Mouse (Mus musculus) kidney, adult 18-20 months (tissue): ENCODE results near the gene Ifit3b.
"Not testable (repeated sequence)": the region's sequence is repeated elsewhere in the genome, so short reads cannot be mapped to it uniquely, and the experiment has no call there.

ENCODE experiments used
- DNase-seq: peaks from one replicate; pipeline ENCODE4 v3.0.0; 2021

Ifit3b gene

GRCm38 (mm10) chr19:34612243-34613001 is 4.7 kb downstream of the Ifit3b start:
- DNase-seq = not testable (repeated sequence)

DNA sequence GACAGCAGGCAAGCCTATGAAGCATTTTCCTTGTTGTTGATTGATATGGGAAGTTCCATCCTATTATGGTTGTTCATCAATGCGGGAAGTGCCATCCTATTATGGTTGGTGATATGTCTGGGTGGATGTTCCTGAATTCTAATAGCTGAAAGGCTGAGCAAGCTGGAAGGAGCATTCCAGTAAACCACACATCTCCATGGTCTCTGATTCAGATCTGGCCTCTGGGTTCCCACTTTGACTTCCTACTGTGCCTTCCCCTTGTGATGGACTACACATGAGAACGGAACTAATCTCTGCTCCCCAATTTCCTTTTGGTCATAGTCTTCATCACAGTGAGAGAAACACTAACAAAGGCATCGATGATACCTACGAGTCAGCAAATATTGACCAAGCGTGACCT is 13.1 kb downstream of the Ifit3b start:
- no peak for DNase-seq

- no peak for DNase-seq
Measured at GRCm38 (mm10) chr19:34623781-34624180, 16.0 kb downstream of the Ifit3b start.

- DNase-seq = no peak
Measured at GRCm38 (mm10) chr19:34624663-34625062, 16.9 kb downstream of the Ifit3b start.

DNA sequence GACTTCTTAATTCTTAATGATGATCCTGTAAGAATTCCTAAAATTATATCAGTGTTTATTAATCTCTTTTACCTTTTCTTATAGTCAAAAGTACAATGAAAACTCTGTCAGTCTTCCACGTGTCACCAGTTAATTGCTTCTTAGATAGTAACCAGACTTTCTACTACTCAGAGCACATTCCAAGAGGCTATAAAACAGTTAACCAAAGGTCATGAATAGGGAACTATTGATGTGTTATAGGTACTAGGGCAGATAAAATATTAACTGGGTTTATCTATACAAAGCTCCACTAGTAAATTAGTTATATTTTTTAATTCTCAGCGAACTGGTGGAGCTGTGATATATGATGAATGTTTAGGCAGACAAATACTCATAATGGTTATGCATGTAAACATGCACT is 19.7 kb downstream of the Ifit3b start:
- DNase-seq = no peak

- no peak for DNase-seq
Measured at GRCm38 (mm10) chr19:34631487-34631886, 23.7 kb downstream of the Ifit3b start.

DNA sequence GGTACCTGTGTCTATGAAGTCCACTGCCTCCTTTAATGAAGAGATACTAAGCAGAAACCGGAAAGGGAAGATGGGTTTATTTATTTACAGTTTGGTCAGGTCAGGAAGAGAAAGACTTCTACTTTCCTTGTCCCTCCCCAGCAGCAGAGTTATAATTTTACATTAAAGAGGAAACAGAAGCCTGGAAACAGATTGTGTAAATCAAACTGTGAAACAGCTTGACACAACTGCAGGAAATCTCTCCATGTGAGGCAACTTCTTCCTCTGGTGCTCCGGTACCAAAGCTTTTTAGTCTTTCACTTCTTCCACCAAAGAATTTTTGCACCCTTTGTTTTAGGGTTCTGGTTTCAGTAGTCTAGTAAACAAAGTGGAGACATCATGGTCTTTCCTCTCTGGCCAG is 25.7 kb downstream of the Ifit3b start:
- no peak for DNase-seq

GRCm38 (mm10) chr19:34636933-34637557 is 29.3 kb downstream of the Ifit3b start:
- DNase-seq = peak; percentile 72

GRCm38 (mm10) chr19:34640623-34641022 is 32.9 kb downstream of the Ifit3b start, which contains the start of the genes Ifit1bl2 and Ifit1:
Gene Ifit1bl2, minus strand, starts transcription at chr19:34640743.
Gene Ifit1, plus strand, starts transcription at chr19:34640871.
- peak; percentile 18 for DNase-seq

- DNase-seq = no peak
Measured at GRCm38 (mm10) chr19:34642616-34643015, 34.8 kb downstream of the Ifit3b start.

- DNase-seq = not testable (repeated sequence)
Measured at GRCm38 (mm10) chr19:34647630-34648029, 39.9 kb downstream of the Ifit3b start.

- DNase-seq = no peak
Measured at GRCm38 (mm10) chr19:34650276-34650675, 42.5 kb downstream of the Ifit3b start.

- no peak for DNase-seq
Measured at GRCm38 (mm10) chr19:34650997-34651396, 43.2 kb downstream of the Ifit3b start.

GRCm38 (mm10) chr19:34655227-34655805 is 47.5 kb downstream of the Ifit3b start:
- no peak for DNase-seq

GRCm38 (mm10) chr19:34656511-34657298 is 48.9 kb downstream of the Ifit3b start:
- DNase-seq = no peak

DNA sequence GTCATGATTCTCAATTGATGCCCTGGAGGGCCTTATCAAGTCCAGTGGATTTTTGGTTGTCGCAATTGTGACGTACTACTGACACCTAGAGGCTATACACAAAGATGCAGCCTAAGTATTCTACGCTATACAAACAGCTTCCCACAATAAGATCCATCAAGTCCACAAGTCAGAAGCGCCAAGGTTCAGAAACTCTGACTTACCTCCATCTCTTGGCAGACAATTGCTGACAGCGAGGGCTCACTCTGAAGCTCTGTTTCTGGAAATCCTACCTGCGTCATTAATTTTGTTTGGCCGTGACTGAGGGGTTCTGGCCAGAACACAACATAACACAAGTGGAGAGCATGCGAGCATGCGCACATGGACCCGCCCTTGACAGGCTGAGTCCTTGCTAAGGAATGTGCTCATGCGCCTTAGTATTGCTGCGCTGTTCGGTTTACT is 54.3 kb downstream of the Ifit3b start:
- peak; percentile 74 for DNase-seq

GRCm38 (mm10) chr19:34662740-34663139 is 55.0 kb downstream of the Ifit3b start:
- no peak for DNase-seq
